Mouse (Mus musculus): ENCODE results near the gene Srsf2.

- TF ChIP-seq CTCF (IDR thresholded peaks at IDR 0.05; ENCODE audit: borderline replicate concordance, insufficient read depth, low read length) = no peak
- TF ChIP-seq POLR2A (IDR thresholded peaks at IDR 0.05; ENCODE audit: low read depth, low read length) = no peak
These were observed 41.7 kb downstream of the Srsf2 start for GRCm38 (mm10) chr11:116810983-116811901.
